Mouse (Mus musculus) C2C12 (cell line): ENCODE results near the gene Utp14b. TPM values are rescaled to one million over a fixed set of nuclear protein-coding genes. Genes with fewer than 3 reads are reported as not detected.
A peak's percentile ranks its signal among the peaks of the same experiment; 100 is the strongest.

Source experiments
- H3K27me3 ChIP-seq: one replicate; pipeline ENCODE4 v1.6.1; 2011; ENCODE audit not compliant: control insufficient read depth, insufficient read depth, insufficient read length
- H3K36me3 ChIP-seq: one replicate; pipeline ENCODE4 v1.6.1; 2011; ENCODE audit not compliant: control insufficient read depth, insufficient read depth
- H3K4me3 ChIP-seq: one replicate; pipeline ENCODE4 v1.5.1; 2011; ENCODE audit warnings: mild to moderate bottlenecking, control low read depth; ENCODE audit not compliant: poor library complexity, insufficient read depth, severe bottlenecking
- H3K79me2 ChIP-seq: one replicate; pipeline ENCODE4 v1.6.1; 2011; ENCODE audit not compliant: control insufficient read depth, insufficient read depth
- H3K79me3 ChIP-seq: one replicate; pipeline ENCODE4 v1.6.1; 2011; ENCODE audit warnings: low read depth, control low read depth
- H3ac ChIP-seq: one replicate; pipeline ENCODE3; 2011; ENCODE audit warnings: low read depth; ENCODE audit not compliant: control insufficient read depth, insufficient read length
- CEBPB ChIP-seq: IDR thresholded peaks from one replicate; pipeline ENCODE4 v1.6.1; 2011; ENCODE audit warnings: low read depth, mild to moderate bottlenecking, control low read depth, moderate library complexity
- CTCF ChIP-seq: IDR thresholded peaks from one replicate; pipeline ENCODE4 v1.5.1; 2011; ENCODE audit not compliant: control insufficient read depth, insufficient read depth, insufficient read length
- FOSL1 ChIP-seq: IDR thresholded peaks from one replicate; pipeline ENCODE4 v1.8.0; 2011; ENCODE audit warnings: mild to moderate bottlenecking, low read length; ENCODE audit not compliant: poor library complexity, insufficient read depth, severe bottlenecking
- MAX ChIP-seq: IDR thresholded peaks from one replicate; pipeline ENCODE4 v1.6.1; 2011; ENCODE audit warnings: mild to moderate bottlenecking, control low read depth
- MYOD1 ChIP-seq: IDR thresholded peaks from one replicate; pipeline ENCODE4 v1.6.1; 2011; ENCODE audit warnings: low read depth; ENCODE audit not compliant: control insufficient read depth, insufficient read length
- MYOG ChIP-seq: IDR thresholded peaks from one replicate; pipeline ENCODE4 v1.6.1; 2011; ENCODE audit not compliant: control insufficient read depth, insufficient read length; ENCODE audit errors: extremely low read depth
- USF1 ChIP-seq: IDR thresholded peaks from one replicate; pipeline ENCODE4 v1.6.1; 2011; ENCODE audit warnings: low read depth, mild to moderate bottlenecking, control low read depth, moderate library complexity
- long read RNA-seq, 2 experiments: library from polyadenylated mRNA; unstranded; transcript quantifications; one replicate each; pipeline ENCODE4 v2.0.0; 2019 to 2020
- polyA plus RNA-seq: library from polyadenylated mRNA; unstranded; fragments of >200 nt; fragmentation: generic; extraction: Trizol; gene quantifications from one replicate; pipeline ENCODE4 v1.2.1, GENCODE M21; 2012; ENCODE audit warnings: missing spikeins

Gene Utp14b
- polyA plus RNA-seq: 2.4 TPM
- long read RNA-seq, experiment 1, full-length matches to known transcripts: 1 of 1 reads
- long read RNA-seq, experiment 1, partial matches to known transcripts: 0 of 1 reads
- long read RNA-seq, experiment 1, other reads (novel, unspliced or antisense): 0 of 1 reads
- long read RNA-seq, experiment 2, full-length matches to known transcripts: 5 of 5 reads
- long read RNA-seq, experiment 2, partial matches to known transcripts: 0 of 5 reads
- long read RNA-seq, experiment 2, other reads (novel, unspliced or antisense): 0 of 5 reads

DNA sequence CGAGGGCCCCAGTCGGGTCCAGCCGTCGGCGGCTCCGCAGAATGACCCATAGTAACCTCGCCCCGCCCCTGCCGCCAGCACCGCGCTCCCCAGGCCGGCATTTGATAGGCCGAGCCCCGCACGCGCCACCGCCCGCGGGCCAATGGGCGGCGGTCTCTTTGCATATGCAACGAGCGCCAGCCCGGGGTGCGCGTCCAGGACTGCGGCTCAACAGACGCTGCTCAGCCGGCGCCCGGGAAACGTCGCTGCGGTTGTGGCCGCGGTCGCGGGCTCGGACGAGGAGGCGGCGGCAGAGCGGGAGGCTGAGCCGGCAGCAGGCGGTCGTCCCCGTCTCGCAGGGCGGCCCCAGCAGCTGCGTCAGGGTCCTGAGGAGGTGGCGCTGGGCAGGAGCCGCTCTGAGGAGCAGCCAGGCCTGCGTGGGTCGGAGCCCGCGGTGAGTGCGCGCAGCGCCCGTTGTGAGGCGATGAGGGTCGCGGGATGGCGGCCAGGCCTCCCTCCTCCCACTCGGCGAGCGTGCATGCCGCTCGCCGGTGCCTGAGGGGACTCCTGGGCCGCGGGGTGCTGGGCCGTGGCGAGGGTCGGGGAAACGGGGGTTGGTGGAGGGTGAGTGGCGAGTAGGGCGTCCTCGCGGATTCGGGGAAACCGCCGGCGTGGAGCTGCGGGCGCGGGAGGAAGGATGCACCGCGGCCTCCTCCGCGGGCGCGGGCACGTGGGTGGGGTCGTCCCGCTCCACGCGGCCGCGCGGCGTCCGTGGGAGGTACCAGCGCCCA, at the start of gene Utp14b, which contains the start of gene Acsl3:
Utp14b (plus strand) TSS at position 368 of the 770 bp plus-strand sequence.
Acsl3 (plus strand) TSS at position 155 of the 770 bp plus-strand sequence.
- Histone ChIP-seq H3K4me3 (peak within 1 kb of the TSS; percentile 93), H3K79me3 (peaks cover 44% of the 10 kb centered on the region), H3K79me2 (peaks cover 51% of the 10 kb centered on the region), H3K27me3 (no peaks in the 10 kb centered on the region), H3K36me3 (no peaks in the 10 kb centered on the region), H3ac (peak within 1 kb of the TSS; percentile 90)
- TF ChIP-seq USF1: no peak
- TF ChIP-seq FOSL1: no peak
- TF ChIP-seq CTCF: no peak

DNA sequence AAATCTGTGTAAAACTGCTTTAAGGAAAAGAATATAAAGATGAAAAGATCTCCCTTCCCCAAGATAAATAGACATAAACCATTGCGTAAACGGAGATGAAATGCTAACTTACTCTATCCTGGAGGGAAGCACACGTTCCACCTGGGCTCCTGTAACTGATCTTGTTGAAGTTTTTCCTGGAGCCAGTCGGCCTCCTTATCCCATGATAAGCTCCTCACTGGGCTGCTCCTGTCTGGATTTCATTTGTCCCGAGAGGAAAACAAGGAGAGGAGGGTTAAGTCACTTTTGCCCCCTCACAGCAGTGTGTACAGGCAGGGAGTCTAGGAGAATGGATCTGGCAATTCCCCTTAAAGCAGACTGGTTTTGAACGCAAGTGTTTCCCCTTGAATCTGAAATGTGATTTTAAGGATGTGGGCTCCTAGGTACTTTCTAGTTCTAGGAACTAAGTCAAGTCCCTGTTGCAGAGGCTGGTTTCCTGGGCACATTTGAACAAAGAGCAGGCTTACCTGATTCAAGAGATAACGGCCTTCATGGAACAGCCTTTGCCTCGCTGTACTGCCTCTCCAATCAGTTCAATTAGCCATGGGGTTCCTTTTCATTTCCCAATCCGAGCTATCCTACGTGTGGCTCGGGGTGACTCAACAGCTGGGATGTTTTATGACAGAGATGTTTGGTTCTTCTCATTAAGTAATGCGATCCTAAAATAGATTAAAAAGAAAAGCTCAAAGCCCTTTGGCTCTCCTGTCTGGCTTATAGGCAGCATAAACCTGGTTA, 48.5 kb upstream of the Utp14b start:
- Histone ChIP-seq H3K36me3 (no peaks in the 10 kb centered on the region), H3K79me2 (no peaks in the 10 kb centered on the region), H3ac (no peak overlapping the region), H3K4me3 (no peak overlapping the region), H3K27me3 (no peaks in the 10 kb centered on the region), H3K79me3 (no peaks in the 10 kb centered on the region)
- TF ChIP-seq MYOG (no peak), MYOD1 (peak; percentile 9)

DNA sequence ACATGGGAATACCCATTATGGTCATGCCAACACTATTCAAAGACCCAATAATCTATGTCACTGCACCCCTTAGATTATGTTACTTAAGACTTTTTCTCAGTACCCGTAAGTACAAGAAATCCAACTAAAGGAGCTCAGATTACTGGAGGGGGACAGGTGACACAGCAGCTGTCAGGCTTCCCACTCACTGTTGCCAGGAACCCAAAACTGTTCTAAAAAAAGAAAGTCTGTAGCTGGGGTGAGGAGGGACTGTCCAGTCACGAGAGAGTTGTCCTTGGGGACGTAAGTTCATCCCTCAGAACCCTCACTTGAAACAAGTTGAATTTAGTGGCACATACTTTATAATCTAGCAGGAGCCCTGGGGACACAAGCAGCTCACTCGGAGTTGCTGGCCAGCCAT, 46.8 kb upstream of the Utp14b start:
- Histone ChIP-seq H3K27me3 (no peaks in the 10 kb centered on the region), H3ac (no peak overlapping the region), H3K36me3 (no peaks in the 10 kb centered on the region), H3K79me2 (no peaks in the 10 kb centered on the region), H3K4me3 (no peak overlapping the region), H3K79me3 (no peaks in the 10 kb centered on the region)
- TF ChIP-seq CTCF (no peak), MYOD1 (peak; percentile 69)

DNA sequence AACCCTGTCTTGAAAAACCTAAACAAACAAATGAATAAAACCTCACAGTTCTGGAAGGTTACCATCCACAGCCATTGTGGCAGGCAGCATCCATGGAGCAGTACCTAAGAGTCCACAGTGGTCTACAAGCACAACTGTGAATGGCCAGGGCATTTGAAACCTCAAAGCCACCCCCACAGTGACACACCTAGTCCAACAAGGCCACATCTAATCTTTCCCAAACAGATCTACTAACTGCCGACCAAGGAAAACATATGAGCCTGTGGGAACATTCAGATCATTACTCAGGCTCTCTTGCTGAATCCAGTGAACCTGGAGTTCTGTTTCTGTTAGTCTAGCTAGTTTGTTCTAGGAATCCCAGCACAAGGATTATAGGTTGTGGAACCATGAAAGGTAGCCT, 44.9 kb upstream of the Utp14b start:
- no peaks in the 10 kb centered on the region for H3K27me3 ChIP-seq
- H3K4me3 ChIP-seq: no peak overlapping the region
- H3ac ChIP-seq: no peak overlapping the region
- H3K36me3 ChIP-seq: no peaks in the 10 kb centered on the region
- no peaks in the 10 kb centered on the region for H3K79me3 ChIP-seq
- TF ChIP-seq CEBPB: no peak
- TF ChIP-seq MYOD1: no peak
- TF ChIP-seq CTCF: no peak
- TF ChIP-seq MYOG: no peak
- H3K79me2 ChIP-seq: no peaks in the 10 kb centered on the region

DNA sequence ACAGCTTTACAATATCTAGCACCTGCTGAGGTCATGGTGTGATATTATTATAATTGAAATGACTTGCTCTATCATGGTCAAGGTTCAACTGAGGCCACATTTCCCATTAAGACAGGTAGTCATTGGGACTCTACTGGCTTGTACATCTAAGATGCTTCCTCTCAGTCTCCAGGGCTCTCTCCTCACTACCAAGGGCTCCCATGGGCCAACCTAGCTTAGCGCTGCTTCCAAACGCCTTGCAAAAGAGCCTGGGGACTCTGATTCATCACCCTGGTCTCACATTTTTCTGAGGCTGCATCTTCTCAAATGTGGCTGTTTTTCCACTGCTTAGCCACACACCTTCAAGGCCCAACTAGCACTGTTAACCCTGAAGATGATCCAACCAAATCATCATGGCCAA, 33.5 kb upstream of the Utp14b start:
- H3K27me3 ChIP-seq: no peaks in the 10 kb centered on the region
- no peak overlapping the region for H3ac ChIP-seq
- TF ChIP-seq CEBPB (no peak), USF1 (no peak), MAX (no peak), FOSL1 (no peak), CTCF (no peak), MYOD1 (no peak), MYOG (no peak)
- no peaks in the 10 kb centered on the region for H3K79me3 ChIP-seq
- no peak overlapping the region for H3K4me3 ChIP-seq
- H3K79me2 ChIP-seq: no peaks in the 10 kb centered on the region
- H3K36me3 ChIP-seq: no peaks in the 10 kb centered on the region

DNA sequence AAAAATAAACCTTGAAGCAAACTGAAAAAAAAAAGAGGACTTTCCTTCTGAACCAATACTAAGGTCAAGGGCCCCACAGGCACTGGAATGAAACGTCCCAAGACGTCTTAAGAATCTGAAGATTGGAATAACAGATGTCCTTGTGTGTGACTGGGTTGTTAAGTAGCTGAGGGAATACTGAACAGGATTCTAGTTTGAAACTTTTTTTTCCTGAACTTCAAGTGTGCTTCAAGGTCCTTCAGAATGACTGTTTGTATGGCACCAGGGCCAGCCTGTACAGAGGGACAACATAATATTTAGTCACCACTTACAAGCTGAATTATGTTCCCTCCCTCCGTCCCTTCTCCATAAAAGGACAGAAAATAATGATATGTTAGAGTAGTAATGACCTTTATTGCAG, 23.4 kb upstream of the Utp14b start:
- Histone ChIP-seq H3K79me3 (no peaks in the 10 kb centered on the region), H3K4me3 (no peak overlapping the region), H3ac (no peak overlapping the region), H3K36me3 (no peaks in the 10 kb centered on the region), H3K79me2 (no peaks in the 10 kb centered on the region), H3K27me3 (no peaks in the 10 kb centered on the region)
- no peak for TF ChIP-seq FOSL1
- no peak for TF ChIP-seq MYOD1
